Mouse (Mus musculus): ENCODE results near the gene Auts2. TPM values are rescaled to one million over a fixed set of nuclear protein-coding genes. Genes with fewer than 3 reads are reported as not detected.
A peak's percentile ranks its signal among the peaks of the same experiment; 100 is the strongest.
"Not testable (repeated sequence)": the region's sequence is repeated elsewhere in the genome, so short reads cannot be mapped to it uniquely, and the experiment has no call there.

Auts2 gene
- 100 to 1,000 TPM; 103 to 156 TPM for total RNA-seq (2021)

GRCm38 (mm10) chr5:132543118-132544071, at the start of gene Auts2:
TSS of gene Auts2 (minus strand) at chr5:132543344.
- peak; percentile 72 to 84 for DNase-seq (ENCODE audit: extremely low spot score in 1 of 2, low spot score in 1 of 2)

- no peak for DNase-seq (ENCODE audit: extremely low spot score in 1 of 2, low spot score in 1 of 2)
Observed at GRCm38 (mm10) chr5:132591721-132592695, 48.9 kb upstream of the Auts2 start.

DNA sequence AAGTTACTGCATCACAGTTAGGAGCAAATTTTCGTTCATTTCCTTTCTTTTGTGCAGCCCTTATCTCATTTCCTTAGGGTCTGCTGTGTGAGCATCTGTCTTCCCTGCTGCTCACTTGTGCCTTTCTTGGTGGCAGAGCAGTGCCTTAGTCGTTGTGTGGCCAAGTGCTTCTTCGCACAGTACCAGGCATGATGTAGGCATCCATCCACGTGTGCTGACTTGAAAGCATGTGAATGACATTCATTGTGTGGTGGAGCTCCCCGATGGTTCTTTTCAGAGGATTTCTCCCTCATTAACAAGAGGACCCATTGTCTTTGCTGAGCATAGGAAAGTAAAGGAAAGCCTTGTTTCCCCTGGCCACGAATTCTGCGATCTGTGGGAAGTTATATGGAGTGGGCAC, 36.6 kb upstream of the Auts2 start:
- no peak for DNase-seq (ENCODE audit: extremely low spot score in 1 of 2, low spot score in 1 of 2)

GRCm38 (mm10) chr5:132560771-132561170, 17.6 kb upstream of the Auts2 start:
- not testable (repeated sequence) for DNase-seq (ENCODE audit: extremely low spot score in 1 of 2, low spot score in 1 of 2)

GRCm38 (mm10) chr5:132545761-132546160, 2.6 kb upstream of the Auts2 start:
- DNase-seq (ENCODE audit: extremely low spot score in 1 of 2, low spot score in 1 of 2): no peak

GRCm38 (mm10) chr5:132544176-132544995, 1.2 kb upstream of the Auts2 start:
- peak in 1 of 2 experiments; percentile 8 for DNase-seq (ENCODE audit: extremely low spot score in 1 of 2, low spot score in 1 of 2)

GRCm38 (mm10) chr5:132542381-132543020, 643 bp downstream of the Auts2 start:
- DNase-seq (ENCODE audit: extremely low spot score in 1 of 2, low spot score in 1 of 2): peak; percentile 10 to 29

GRCm38 (mm10) chr5:132541951-132542350, 1.2 kb downstream of the Auts2 start:
- peak in 1 of 2 experiments; percentile 7 for DNase-seq (ENCODE audit: extremely low spot score in 1 of 2, low spot score in 1 of 2)

DNA sequence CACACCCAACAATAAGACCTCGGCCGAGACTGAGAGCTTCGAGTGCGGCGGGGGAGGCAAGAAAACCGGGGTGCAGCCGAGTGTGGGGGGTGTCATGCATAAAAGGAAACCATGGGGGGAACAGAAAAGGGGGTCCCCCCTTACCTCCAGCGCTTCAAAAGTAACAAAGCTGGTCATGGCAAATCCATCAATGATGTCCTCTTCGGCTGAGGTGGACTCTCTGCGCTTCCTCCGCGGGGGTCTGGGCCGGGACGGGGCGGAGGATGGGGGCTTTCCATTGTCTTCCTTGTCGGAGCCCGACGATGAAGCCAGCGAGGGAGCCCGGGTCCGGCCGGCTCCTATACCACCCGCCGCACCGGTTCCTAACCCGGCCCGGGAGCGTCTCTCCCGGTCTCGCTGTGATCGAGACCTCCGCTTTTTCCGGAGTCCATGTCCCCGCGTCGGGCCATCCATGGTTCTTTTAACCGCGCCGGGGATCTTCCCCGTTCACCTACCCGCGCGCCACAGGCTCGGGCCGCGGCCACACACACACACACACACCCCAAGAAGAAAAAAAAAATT, 1.7 kb downstream of the Auts2 start:
- DNase-seq (ENCODE audit: extremely low spot score in 1 of 2, low spot score in 1 of 2): peak; percentile 34 to 37

DNA sequence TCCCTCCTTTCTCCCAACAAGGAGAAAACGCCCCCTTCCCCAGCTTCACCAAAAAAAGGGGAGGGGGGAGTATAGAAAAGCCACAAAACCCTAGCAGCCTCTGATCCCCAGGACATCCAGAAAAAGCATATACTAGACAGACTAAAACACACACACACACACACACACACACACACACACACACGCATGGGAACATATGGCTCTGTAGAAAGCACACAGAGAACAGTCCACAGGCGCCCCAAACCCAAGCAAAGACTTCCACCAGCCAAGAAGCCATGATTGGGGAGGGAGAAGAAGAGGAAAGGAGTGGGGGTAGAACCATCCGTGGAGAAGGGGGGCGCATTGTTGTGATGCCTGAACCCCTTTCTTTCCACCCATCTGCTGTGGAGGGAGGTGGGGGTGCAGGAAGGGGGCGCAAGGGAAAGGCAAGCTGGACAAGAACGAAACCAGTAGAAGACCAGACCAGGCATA, 2.3 kb downstream of the Auts2 start:
- DNase-seq (ENCODE audit: extremely low spot score in 1 of 2, low spot score in 1 of 2): peak; percentile 22 to 29

DNA sequence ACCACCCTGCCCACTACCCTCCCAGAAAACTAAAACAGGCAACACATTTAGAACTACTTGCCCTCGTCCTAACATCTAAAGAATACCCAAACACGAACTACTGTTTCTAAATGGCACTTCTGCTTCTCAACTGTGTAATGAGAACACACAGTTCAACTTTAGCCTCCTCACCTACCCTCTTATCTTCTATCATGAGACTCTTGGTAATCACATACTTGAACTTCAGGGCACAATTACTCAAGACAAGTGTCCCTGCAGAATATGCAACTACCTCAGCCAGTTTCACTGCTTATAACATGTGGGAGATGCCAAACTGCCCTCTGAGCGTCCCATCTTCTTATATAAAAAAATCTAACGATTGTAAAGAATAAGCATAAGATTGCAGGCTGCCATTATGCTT, 5.7 kb downstream of the Auts2 start:
- DNase-seq (ENCODE audit: extremely low spot score in 1 of 2, low spot score in 1 of 2): no peak

GRCm38 (mm10) chr5:132526395-132526794, 16.7 kb downstream of the Auts2 start:
- DNase-seq (ENCODE audit: extremely low spot score in 1 of 2, low spot score in 1 of 2): no peak

- DNase-seq (ENCODE audit: extremely low spot score in 1 of 2, low spot score in 1 of 2): no peak
Observed at GRCm38 (mm10) chr5:132521358-132521873, 21.7 kb downstream of the Auts2 start.

GRCm38 (mm10) chr5:132517879-132518278, 25.3 kb downstream of the Auts2 start:
- DNase-seq (ENCODE audit: extremely low spot score in 1 of 2, low spot score in 1 of 2): no peak

DNA sequence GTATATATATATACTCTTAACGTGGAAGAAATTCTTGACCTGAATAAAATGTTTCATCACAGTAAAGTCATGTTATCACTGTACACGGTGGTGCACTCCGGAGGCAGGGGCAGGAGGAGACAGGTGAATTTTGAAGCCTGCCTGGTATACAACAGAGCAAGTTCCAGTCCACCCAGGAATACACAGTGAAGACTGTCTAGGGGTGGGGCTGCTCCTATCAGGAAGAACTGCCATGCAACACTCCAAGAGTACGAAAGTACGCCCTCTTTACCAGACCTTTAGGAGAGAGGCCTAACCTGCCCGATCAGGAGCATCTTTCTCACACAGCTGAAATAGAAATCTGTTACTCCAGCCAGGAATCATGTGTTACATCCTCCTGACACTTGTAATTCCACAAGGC, 28.6 kb downstream of the Auts2 start:
- DNase-seq (ENCODE audit: extremely low spot score in 1 of 2, low spot score in 1 of 2): no peak

GRCm38 (mm10) chr5:132513206-132513605, 29.9 kb downstream of the Auts2 start:
- DNase-seq (ENCODE audit: extremely low spot score in 1 of 2, low spot score in 1 of 2): no peak

DNA sequence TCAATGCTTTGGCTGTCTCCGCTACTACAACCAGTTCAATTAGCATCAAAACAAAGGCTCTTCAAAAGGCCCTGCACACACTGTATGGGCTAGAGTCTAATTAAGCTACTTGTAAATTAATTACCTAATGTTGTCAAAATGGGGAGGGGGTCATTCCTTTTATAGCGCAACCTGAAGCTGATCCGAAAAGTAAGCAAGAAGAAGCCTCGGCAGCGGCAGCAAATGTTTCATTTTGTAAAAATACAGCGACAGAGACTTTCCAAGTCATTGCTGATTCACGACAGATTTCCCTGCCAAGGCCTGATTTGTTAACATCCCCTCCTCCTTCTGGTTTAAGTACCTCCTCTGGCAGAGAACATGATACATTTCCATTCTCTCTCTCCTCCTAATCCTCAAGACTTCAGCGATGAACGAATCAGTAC, 33.7 kb downstream of the Auts2 start:
- DNase-seq (ENCODE audit: extremely low spot score in 1 of 2, low spot score in 1 of 2): no peak

DNA sequence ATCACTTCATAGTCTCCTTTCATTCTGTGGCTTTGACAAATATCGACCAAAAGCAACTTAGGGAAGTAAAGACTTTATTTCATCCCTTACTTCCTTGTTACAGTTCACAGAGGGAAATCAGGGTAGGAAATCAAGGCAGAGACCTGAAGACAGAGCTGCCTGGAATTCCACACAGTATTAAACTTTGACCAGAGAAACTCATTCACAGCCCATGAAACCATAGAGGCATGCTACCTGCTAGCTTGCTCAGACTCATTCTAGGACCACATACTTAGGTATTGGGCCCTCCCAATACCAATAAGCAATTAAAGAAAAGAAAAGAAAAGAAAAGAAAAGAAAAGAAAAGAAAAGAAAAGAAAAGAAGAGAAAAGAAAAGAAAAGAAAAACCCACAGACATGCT, 38.3 kb downstream of the Auts2 start:
- no peak for DNase-seq (ENCODE audit: extremely low spot score in 1 of 2, low spot score in 1 of 2)

GRCm38 (mm10) chr5:132503431-132503830, 39.7 kb downstream of the Auts2 start:
- no peak for DNase-seq (ENCODE audit: extremely low spot score in 1 of 2, low spot score in 1 of 2)
